Mouse (Mus musculus) 3134 (cell line): ENCODE results near the gene Ryr1.

Source experiments
- DNase-seq: peaks from one replicate; pipeline ENCODE4 v3.0.0-alpha.2; 2011; ENCODE audit warnings: low spot score; ENCODE audit not compliant: insufficient read length; ENCODE audit errors: extremely low read depth

The Ryr1 gene

DNA sequence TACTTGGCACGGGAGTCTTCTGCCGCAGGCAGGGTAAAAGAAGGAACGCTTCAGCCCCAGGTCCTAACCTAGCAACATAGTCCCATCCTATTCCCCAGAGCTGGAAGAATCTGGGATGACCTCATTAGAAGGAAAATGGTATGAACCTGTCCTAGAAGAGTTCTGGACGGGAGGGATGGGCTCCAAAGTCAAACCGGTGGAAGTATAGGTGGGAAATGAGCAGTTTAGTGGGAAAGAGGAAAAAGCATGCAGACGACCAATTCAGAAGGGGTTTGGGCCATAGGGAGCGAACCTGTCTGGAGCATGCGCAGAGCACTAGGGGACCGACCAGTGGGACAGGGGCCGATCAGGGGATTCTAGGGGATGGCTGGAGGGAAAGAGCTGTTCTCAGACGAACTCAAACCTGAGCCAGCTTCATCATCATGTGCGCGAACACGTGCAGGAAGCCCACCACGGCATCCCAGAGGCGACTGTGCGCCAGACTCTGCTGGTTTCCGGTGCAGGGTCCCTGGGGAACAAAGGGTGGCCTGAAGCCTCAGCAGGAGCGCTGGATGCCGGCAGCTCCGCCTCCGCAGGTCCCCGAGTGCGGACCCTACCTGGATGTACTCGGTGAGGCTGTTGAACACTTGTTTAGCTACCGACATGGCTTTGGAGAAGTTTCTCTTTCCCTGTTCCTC is 84.9 kb downstream of the Ryr1 start:
- no peak for DNase-seq

DNA sequence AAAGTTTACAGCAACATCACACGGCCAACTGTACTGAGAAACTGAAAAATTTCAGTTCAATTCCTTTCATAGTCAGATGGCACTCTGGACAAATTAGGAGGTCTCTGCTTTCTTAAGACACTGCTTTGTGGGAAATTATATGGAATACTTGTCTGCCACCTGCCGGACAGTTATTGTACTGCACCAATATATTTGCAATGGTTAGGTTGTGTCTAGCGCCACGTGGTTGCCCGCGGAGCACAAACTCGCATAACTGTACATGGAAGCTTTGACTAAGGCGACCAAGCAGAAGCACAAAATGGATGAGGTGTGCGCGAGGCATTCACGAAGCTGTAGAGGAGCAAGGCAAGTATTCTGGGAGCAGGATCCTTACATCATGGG is 85.4 kb downstream of the Ryr1 start:
- peak; percentile 42 for DNase-seq

DNA sequence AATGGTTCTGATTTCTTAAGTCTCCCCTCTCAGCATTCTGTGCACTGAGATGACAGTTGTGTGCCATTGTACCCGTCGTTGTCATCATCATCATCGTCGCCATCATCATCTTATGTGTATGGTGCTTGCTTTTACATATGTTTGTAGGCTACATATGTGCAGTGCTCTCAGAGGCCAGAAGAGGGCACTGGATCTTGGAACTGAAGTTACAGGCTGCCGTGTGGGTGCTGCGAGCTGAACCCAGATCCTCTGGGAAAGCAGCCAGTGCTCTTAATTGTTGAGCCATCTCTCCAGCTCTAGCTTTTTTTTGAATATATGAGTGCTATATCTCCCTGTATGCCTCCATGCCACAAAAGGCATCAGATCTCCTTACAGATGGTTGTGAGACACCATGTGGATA is 87.7 kb downstream of the Ryr1 start:
- DNase-seq: no peak

DNA sequence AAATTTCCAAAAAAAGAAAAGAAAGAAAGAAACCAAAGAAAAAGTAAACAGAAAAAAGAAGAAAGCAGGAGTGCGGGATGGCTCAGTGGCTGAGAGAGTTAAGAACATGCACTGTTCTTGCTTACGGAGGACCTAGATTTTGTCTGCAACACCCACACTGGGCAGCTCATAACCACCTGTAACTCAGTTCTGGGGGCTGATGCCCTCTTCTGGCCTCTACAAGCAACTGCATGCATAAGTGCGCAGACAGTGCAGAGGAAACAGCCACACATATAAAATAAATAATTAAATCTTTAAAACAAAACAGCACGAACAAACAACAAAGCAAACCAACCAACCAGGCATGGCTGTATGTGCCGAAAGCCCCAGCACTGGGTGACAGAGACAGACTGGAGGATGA is 92.3 kb downstream of the Ryr1 start:
- no peak for DNase-seq

DNA sequence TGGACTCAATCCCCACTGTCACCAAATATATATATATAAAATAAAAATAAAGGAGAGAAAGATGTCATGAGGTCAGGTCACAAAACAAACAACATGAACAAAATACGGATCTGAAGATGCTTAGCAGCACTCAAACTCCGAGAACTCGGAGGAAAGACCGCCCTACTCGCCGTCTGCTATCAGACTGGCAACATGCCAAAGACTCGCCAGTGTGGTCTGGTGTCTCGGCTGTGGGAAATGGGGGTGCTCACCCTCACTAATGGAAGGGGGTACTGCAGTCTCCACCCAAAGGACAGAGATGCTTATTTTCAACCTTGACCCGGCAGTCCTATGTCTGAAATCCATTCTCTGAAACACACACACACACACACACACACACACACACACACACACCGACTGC is 93.3 kb downstream of the Ryr1 start:
- no peak for DNase-seq

DNA sequence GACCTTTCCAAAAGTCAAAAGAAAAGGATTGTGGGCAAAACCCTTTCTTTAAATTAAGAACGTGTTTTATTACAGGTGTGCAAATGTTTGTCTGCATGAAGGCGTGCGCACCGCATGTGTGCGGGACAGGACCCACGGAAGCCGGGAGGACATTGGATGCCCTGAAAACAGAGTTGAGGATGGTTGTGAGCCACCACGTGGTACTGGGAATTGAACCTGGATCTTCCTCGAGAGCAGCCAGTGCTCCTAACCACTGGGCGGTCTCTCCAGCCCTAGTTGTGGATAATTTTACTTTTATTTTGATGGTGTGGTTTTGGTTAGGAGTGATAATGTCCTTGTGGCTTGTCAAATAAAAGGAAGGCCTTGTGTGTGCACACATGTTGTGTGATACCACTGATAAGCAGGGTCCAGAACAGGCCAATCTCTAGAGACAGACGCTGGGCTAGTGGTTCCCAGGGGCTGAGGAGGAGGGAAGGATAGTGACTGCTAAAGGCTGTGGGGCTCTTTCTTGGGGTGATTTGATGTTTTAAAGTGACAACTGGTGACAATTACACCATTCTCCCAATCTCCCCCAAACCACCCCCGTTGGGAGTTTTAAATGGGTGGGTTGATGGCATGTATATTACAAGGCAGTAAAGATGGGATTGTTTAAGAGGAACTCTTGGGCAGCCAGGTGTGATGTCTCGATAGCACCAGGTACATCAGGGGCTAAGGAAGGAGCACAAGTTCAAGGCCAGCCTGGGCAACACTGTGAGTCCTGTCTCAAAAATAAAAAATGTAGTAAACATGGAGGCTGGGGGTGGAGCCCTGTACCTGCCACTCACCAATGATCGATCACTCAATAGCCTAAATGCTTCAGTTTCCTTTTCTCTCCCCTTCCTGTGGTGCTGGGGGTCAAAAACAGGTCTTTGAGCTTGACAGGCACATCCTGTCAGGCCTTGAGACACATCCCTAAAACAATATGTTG is 95.0 kb downstream of the Ryr1 start:
- DNase-seq: no peak

DNA sequence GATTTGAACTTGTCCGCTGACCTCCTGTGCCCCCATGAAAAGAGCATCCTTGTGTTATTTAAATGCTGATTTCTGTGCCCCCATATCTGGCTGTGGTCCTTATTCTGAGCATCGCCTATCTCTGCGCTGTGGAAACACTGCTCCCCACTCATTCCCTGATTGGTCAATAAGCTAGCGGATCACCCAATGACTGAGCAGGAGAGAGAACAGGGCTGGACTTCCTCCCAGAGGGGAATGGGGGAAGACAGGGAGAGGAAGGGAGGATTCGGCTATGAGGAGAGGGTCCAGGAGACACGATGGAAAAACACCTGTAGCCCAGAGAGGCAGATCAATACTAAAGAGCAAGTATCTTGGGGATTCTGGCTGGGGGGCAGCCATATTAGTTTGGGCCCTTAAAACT is 96.2 kb downstream of the Ryr1 start:
- no peak for DNase-seq

DNA sequence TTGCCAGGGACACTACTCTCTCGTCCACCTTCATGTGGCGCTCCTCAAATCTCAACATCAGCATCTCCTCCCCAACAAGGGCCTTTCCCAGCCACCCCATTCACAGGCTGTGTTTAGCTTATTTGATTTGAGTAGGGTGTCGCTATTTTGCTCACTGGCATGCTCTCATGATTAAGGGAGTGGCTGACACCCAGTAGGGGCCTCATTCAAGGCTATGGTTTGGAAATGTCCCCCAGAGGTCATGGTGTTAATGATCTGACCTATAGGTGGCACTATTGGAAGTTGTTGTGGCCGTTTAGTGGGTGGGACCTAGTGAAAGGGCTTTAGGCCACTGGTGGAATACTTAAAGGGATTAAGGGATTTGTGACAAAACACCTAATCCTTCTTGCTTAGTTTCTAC is 98.2 kb downstream of the Ryr1 start:
- no peak for DNase-seq

DNA sequence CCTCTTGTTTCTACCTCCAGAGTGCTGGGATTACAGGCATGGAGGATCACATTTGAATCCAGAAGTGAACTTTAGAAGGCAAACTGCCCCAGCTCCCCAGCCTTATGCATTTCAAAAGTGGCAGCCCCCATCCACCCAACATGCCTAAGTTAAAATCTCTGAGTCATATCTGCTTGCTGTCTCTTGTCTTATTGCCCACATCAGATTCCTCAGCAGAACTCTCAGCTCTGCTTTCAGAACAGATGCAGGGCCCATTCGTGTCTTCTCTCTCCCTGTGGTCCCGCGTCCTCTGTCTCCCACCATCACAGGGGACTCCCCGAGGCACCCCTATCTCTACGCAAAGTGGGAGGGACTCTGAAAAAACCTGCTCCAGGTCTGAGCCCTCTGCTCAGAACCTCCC is 98.8 kb downstream of the Ryr1 start:
- DNase-seq: peak; percentile 30

DNA sequence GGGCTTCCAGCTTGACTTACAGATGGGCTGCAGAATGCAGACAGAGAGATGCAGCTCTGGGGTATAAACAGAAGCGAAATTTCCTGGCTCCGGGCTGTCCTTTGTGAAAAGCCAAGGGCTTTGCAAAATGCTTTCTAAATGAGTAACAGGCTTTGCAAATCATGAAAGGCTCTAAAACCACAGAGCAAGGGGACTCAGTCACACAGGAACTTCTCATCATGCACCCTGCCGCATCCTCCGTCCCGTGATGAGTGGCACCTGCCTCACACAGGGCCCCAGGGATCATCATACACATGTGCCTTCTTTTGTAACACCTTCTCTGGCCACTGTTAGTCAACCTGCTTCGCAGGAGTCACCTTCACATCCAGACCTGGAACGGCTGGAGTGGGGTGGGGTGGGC is 99.4 kb downstream of the Ryr1 start:
- peak; percentile 64 for DNase-seq

DNA sequence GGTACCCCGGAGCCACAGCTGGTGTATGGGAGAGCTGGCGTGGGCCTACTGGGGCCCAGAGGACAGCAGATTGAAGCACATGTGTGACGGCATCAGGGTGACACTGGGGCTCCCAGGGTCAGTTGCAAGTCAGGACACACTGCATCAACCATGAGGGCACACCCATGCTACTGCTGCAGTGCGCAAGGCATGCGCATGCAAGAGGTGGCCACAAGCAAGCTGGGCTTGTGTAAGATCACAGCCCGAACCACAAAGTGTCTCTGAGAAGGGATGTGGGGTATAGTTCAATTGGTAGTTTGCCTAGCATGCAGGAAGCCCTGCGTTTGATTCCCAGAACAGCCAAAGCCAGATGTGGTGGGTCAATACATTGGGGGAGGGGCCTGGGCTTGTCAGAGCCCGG is 101.5 kb downstream of the Ryr1 start:
- DNase-seq: no peak

DNA sequence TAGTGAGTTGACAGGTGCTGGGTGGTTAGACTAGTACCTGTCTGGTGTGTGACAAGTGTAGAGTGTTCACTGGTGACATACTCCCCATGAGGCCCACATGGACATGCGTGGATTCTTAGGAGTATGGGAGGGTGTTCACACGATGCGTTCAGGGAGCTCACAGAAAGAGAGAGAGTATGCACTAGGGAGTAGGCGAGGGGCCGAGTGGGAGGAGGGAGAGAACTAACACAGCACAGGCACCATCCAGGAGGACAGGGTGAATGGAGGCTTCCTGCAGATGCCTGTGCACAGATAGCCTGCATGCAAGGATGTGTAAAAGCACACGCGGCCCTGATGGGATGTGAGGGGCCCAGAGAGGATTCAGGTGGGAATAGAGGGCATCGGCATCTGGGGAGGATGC is 102.5 kb downstream of the Ryr1 start:
- no peak for DNase-seq

DNA sequence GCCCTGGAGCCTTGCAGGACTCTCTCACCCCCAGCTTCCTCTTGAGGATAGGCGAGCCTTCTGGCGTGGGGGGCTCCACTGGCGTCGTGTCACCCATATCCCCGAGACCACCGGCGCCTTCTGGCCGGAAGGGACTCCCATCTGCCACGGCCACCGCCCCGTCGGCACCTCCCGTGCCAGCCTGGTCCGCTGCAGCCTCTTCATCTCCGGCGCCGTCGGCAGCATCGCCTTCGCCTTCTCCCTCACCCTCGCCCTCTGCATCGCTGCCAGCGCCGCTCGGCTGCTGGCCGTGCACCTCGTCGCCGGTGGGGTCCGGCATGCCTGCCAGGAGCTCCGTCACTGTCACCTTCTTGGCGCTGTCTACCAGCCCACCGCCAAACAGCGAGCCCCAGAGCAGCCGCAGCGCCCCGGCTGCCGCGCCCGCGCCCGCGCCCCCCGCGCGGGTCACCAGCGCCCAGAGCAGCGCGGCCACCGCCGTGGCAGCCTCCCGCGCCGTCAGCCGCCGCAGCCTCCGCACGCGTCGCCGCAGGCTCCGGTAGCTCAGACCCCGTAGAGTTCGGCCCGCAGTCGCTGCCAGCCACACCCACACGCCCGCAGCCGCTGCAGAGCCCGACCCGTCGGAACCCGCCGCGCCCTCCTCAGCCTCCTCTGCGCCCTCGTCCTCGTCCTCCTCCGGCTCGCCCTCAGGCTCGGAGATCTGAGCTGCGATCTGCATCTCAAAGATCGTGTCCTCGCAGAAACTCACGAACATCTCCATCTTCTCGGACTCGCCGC is 105.3 kb downstream of the Ryr1 start:
- no peak for DNase-seq

DNA sequence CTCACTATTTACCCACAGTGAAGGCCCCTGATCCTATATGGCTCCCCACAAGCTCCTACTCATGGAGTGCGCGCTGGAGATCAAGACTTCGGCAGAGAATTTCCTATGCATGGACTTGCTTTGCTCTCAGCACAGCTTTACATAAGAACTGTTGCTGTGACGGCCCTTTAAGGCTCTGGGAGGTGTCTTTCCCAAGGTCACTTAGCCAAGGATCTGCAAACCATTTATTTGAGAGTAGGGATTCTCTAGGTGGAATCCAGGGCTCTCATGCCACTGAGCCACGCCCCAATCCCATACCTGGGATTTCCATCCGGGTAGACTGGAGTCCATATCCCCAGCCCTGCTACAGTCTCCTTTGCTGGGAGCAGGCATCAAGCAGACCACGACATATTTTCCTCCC is 107.8 kb downstream of the Ryr1 start:
- DNase-seq: no peak

DNA sequence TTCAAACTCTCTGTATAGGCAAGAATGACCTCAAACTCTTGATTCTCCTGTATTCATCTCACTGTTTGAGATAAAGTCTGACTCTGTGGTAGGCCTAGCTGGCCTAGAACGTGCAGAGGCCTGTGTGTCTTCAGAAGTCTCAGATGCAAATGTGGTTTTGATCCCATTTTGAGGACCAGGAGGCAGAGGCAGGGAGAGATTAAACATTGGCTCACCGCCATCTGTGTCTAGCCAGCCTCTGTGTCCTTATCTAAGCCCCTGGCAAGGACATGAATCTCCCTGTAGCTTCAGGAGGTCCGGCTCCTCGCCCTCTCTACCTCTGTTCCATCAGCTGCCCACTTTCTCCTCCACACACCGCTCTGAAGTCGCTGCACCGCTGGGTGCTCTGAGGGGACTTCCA is 108.5 kb downstream of the Ryr1 start:
- no peak for DNase-seq

DNA sequence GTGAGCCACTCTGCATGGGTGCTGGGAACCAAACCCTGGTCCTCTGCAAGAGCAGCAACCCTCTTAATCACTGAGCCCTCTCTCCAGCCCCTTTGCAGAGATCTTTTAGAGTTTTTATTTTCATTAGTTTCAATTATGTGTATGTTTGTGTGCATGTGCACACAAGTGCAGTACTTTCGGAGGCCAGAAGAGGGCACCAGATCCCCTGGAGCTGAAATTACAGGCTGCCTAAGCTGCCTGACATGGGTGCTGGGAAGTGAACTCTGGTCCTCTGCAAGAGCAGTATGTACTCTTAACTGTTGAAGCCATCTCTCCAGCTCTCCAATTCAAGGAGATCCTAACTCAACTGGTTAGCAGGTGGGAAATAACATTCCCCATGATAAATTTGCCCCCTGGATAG is 110.0 kb downstream of the Ryr1 start:
- DNase-seq: no peak

DNA sequence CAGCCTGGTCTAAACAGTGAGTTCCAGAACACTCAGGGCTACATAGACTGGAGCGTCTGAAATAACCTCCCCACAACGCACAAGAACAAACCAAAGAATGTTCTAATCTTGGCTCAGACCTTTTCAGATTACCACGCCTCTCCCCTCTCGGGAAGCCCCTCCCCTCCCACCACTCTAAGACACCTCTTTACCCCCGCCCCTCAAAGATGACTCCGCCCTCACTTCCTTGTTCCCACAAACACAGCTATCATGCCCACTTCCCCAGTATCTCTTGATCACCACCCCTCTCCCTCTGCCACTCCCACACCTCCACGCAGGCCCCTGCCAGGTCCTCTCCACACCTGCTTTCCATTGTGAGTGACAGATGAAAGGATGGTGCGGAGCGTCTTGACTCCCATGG is 116.3 kb downstream of the Ryr1 start:
- DNase-seq: no peak

DNA sequence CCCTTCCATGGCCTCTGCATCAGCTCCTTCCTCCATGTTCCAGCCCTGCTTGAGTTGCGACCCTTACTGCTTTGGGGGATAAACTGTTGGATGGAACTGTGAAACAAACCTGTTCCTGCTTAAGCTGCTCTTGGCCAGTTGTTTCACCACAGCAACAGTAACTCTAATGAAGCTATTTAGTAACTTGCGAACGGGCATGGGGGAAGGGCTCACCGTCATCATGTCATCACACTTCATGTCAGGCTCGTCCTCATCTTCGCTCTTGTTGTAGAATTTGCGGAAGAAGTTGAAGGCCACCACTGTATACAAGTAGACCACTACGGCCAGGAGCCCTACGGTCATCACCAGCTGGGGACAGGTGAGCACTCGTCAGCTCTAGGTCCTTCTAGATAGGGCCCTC is 116.8 kb downstream of the Ryr1 start:
- no peak for DNase-seq

DNA sequence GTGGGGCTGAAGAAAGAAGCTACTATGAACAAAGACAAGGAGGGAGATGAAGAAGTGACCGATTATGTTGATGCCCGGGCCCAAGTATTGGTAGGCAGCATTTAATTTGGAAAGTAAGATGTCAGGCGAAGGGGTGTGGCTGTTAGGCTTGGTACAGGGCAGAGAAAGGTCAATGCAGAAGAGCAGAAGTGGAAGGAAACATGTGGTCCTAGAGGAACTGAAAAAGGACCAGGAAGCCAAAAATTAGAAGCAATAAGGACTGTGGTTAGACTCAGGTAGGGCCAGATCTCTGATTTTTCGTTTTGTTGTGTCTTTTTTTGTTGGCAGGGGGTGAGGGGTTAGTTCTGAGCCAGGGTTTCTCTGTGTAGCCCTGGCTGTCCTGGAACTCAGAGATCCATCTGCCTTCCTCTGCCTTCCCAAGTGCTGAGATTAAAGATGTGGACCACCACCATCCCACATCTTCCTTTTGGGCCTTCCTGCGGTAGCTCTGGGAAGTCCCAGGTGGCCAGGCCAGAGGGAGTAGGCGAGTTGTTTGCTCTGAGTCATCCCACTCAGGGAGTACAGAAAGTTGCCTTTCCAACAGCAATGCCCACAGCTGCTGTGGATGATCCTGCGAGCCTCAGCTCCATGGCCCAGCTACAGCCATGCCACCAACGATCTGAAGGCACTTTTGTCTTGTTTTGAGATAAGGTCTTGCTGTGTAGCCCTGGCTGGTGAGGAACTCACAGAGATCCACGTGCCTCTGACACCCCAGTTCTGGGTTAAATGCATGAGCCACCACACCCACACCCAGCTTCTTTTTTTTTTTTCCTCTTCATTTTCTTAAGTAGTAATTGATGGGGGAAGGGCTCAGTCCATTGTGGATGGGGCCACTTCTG is 117.5 kb downstream of the Ryr1 start:
- peak; percentile 53 for DNase-seq
